Mouse (Mus musculus) heart, adult 2 months (tissue): ENCODE results near the gene Mprip. TPM values are rescaled to one million over a fixed set of nuclear protein-coding genes. Genes with fewer than 3 reads are reported as not detected.
"Not testable (repeated sequence)": the region's sequence is repeated elsewhere in the genome, so short reads cannot be mapped to it uniquely, and the experiment has no call there.

ENCODE experiments used
- DNase-seq, 2 experiments: peaks; one replicate each; pipeline ENCODE4 v3.0.0; 2021
- H3K27ac ChIP-seq: fragments of 200-600 bp; 2 replicates; pipeline ENCODE4 v1.8.1; 2022
- H3K27me3 ChIP-seq: fragments of 200-500 bp; 2 replicates; pipeline ENCODE4 v1.6.1; 2012; ENCODE audit warnings: mild to moderate bottlenecking, low read length, inconsistent platforms, mixed read lengths; ENCODE audit not compliant: control insufficient read depth, insufficient read depth
- H3K36me3 ChIP-seq: fragments of 200-500 bp; 2 replicates; pipeline ENCODE4 v1.6.1; 2012; ENCODE audit warnings: low read length, inconsistent platforms; ENCODE audit not compliant: control insufficient read depth, insufficient read depth
- H3K4me1 ChIP-seq: fragments of 200-500 bp; 2 replicates; pipeline ENCODE4 v1.6.1; 2011; ENCODE audit warnings: low read length; ENCODE audit not compliant: control insufficient read depth, insufficient read depth
- H3K4me3 ChIP-seq: fragments of 200-600 bp; 2 replicates; pipeline ENCODE4 v1.8.1; 2022
- H3K79me2 ChIP-seq: fragments of 200-500 bp; replicated peaks from 2 replicates; pipeline ENCODE4 v1.6.1; 2012; ENCODE audit warnings: mild to moderate bottlenecking, inconsistent platforms, low read length, moderate library complexity, mixed read lengths; ENCODE audit not compliant: control insufficient read depth, insufficient read depth
- H3K9ac ChIP-seq: fragments of 200-500 bp; 2 replicates; pipeline ENCODE4 v1.6.1; 2012; ENCODE audit warnings: low read depth, mild to moderate bottlenecking, control low read depth, inconsistent platforms, low read length, mixed read lengths
- CTCF ChIP-seq: fragments of 200-600 bp; IDR thresholded peaks from 2 replicates; pipeline ENCODE4 v1.8.1; 2022; ENCODE audit warnings: antibody characterized with exemption, mild to moderate bottlenecking, moderate library complexity
- EP300 ChIP-seq: fragments of 200-500 bp; IDR thresholded peaks from 2 replicates; pipeline ENCODE4 v1.6.1; 2011; ENCODE audit warnings: low read depth, low read length, control low read depth; ENCODE audit not compliant: insufficient read depth
- POLR2A ChIP-seq: fragments of 200-500 bp; IDR thresholded peaks from 2 replicates; pipeline ENCODE4 v1.6.1; 2011; ENCODE audit warnings: mild to moderate bottlenecking, low read depth, low read length, control low read depth; ENCODE audit not compliant: insufficient read depth
- WGBS: fragments of 180-500 bp; shearing (Covaris S2); methylation state at CpG from one replicate; pipeline ENCODE4 v1.1.7; 2018; 5-methylcytosine and 5-hydroxymethylcytosine counted together
- intact Hi-C: fragments of 180-260 bp; cut with DNase I; formaldehyde crosslinking; loops from one replicate; pipeline ENCODE4 v1.15.1; 2025
- polyA plus RNA-seq: library from polyadenylated mRNA; depleted of rRNA; stranded (reverse); fragments of >200 nt; gene quantifications from 2 replicates; pipeline ENCODE4 v1.2.3, GENCODE M21; 2012
- total RNA-seq, 2 experiments: library from RNA; stranded (reverse); gene quantifications; 2 replicates each; pipeline ENCODE4 v1.2.3; 2021

Mprip gene
- total and polyA plus RNA-seq, 3 experiments, result 77.1 to 142 (median 132) TPM

DNA sequence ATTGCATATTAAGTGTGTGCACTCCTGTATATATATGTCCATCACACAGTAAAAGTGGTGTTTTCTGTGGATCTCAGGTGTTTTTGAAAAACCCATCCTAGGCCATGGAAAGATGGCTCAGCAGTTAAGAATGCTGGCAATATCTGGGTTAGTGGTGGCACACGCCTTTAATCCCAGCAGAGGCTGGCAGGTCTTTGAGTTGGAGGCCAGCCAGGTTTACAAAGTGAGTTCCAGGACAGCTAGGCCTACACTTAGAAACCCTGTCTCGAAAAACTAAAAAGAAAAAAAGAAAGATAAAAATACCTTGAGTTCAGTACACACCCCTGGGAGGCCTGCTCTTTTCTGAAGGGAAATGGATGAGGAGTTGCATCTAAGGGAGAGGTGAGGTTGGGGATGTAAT lies 60.3 kb downstream of the Mprip start:
- Histone ChIP-seq H3K27ac (no peak overlapping the region), H3K4me1 (peaks cover 18% of the 10 kb centered on the region), H3K27me3 (no peaks in the 10 kb centered on the region), H3K36me3 (peaks cover 17% of the 10 kb centered on the region), H3K4me3 (no peak overlapping the region), H3K79me2 (peaks cover 13% of the 10 kb centered on the region), H3K9ac (no peak overlapping the region)
- no peak for TF ChIP-seq POLR2A
- TF ChIP-seq CTCF, result no peak
- no peak for TF ChIP-seq EP300
- 20% methylated on average over 2 of the region's 2 CpGs for WGBS
- DNase-seq, result peak in 1 of 2 experiments; percentile 31
- intact Hi-C loops, result no loop called here

DNA sequence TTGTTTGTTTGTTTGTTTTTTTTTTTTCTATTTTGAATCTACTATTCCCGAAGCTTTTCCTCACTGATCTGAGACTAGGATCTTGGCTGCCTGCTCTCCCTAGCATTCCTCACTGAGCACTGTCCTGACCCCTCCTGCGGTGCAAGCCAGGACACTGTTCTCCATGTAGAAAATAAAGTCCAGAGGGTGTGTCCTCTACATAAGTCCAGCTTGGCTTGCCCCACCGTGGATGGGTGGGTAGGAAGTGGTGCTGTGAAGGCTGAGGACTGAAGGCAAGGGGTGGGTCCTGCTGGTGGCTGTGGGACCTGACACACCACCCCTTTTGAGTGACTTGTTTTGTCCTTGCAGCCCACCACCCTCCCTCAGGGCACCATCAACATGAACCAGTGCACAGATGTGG lies 66.1 kb downstream of the Mprip start:
- WGBS, result 45% methylated on average over 3 of the region's 3 CpGs
- Histone ChIP-seq H3K27me3 (no peaks in the 10 kb centered on the region), H3K9ac (no peak overlapping the region), H3K4me1 (peaks cover 14% of the 10 kb centered on the region), H3K36me3 (peaks cover under 1% of the 10 kb centered on the region), H3K4me3 (no peak overlapping the region), H3K27ac (no peak overlapping the region), H3K79me2 (peaks cover 4% of the 10 kb centered on the region)
- intact Hi-C loops, result no loop called here
- TF ChIP-seq CTCF (no peak), EP300 (no peak)
- DNase-seq, result no peak

DNA sequence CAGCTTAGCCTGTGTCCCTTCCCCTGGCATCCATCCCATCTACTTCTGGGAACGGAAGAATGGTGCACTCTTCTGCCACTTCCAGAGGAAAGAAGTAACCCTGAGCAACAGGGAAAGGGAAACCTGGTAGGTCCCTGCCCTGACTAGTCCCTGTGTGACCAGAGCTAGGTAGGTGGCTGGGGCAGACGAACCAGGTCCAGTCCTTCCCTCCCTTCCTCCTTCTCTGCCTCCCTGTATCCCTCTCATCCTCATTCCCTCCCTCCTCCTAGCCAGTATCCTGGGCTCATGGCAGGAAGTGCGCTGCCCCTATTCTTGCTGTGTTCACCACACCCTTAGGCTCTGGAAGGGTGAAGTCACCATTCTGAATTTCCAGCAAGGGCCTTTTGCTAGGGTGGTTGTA lies 70.7 kb downstream of the Mprip start:
- no peak for DNase-seq
- H3K79me2 ChIP-seq, result peaks cover 3% of the 10 kb centered on the region; the same call in 1 of the 2 replicates
- H3K36me3 ChIP-seq, result no peaks in the 10 kb centered on the region; the same call in none of the 2 replicates
- intact Hi-C loops, result loop anchor here (2.0 kb wide), 1 partner anchor 67 kb away; no protein-coding TSS in a partner anchor
- TF ChIP-seq CTCF (no peak), POLR2A (no peak), EP300 (no peak)
- H3K9ac ChIP-seq, result peak overlapping the region; percentile 1; the same call in 1 of the 2 replicates
- H3K27me3 ChIP-seq, result no peaks in the 10 kb centered on the region
- H3K4me3 ChIP-seq, result no peak overlapping the region
- H3K27ac ChIP-seq, result peak overlapping the region; percentile 62
- H3K4me1 ChIP-seq, result peaks cover 15% of the 10 kb centered on the region
- 33% methylated on average over 3 of the region's 3 CpGs for WGBS

DNA sequence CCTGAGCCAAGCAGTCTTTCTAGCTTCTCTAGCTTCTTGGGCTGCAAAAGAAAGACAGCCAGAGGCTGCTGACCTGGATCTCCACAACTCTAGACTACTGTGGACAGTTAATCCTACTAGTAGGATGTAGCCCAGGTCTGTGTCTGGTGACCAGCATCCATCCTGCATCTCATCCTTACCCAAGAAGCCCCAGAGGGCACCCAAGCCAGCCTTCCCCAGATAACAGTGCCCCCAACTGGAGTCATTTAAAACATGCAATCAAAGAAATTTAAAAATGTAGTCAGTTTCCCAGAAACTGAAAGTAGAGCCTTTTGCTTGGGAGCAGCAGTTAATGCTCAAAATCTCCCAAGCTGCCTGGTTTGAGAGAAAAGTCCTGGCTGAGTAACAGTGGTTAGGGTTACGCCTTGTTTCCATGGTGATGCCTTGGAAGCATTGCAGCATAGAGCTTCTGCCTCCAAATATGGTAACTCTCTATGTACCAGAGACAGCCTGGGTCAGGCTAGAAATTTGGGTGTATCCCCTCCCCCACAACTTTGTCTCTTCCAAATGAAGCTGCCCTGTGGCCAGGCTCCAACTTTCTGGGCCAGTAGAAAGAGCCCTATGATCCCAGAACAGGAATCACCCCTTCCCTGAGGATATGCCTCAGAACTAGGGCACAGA lies 71.4 kb downstream of the Mprip start:
- intact Hi-C loops, result loop anchor here (2.0 kb wide), 1 partner anchor 68 kb away; no protein-coding TSS in a partner anchor
- Histone ChIP-seq H3K27ac (peak overlapping the region; percentile 62), H3K36me3 (no peaks in the 10 kb centered on the region; the same call in none of the 2 replicates), H3K79me2 (peaks cover 3% of the 10 kb centered on the region; the same call in 1 of the 2 replicates), H3K9ac (no peak overlapping the region), H3K4me3 (no peak overlapping the region), H3K27me3 (no peaks in the 10 kb centered on the region), H3K4me1 (peaks cover 13% of the 10 kb centered on the region)
- DNase-seq, result peak; percentile 64 to 81
- TF ChIP-seq CTCF, result peak; percentile 67
- TF ChIP-seq EP300, result no peak
- 67% methylated on average over 1 of the region's 1 CpGs for WGBS

DNA sequence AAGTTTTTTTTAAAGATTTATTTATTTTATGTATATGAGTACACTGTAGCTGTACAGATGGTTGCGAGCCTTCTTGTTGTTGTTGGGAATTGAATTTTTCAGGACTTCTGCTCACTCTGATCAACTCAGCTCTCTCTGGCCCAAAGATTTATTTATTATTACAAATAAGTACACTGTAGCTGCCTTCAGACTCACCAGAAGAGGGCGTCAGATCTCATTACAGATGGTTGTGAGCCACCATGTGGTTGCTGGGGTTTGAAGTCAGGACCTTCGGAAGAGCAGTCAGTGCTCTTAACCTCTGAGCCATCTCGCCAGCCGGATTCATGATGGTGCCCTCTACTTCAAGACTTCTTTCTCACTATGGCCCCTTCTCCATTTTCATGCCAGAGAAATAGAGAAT lies 72.5 kb downstream of the Mprip start:
- intact Hi-C loops, result loop anchor here (2.0 kb wide), 1 partner anchor 69 kb away; no protein-coding TSS in a partner anchor
- not testable (repeated sequence) for H3K36me3 ChIP-seq, H3K79me2 ChIP-seq, DNase-seq, H3K4me3 ChIP-seq, H3K9ac ChIP-seq, H3K27me3 ChIP-seq
- Histone ChIP-seq H3K4me1 (peaks cover 13% of the 10 kb centered on the region), H3K27ac (peak overlapping the region; percentile 62)
- WGBS, result 79% methylated on average over 5 of the region's 5 CpGs
- TF ChIP-seq CTCF, result peak; percentile 49

DNA sequence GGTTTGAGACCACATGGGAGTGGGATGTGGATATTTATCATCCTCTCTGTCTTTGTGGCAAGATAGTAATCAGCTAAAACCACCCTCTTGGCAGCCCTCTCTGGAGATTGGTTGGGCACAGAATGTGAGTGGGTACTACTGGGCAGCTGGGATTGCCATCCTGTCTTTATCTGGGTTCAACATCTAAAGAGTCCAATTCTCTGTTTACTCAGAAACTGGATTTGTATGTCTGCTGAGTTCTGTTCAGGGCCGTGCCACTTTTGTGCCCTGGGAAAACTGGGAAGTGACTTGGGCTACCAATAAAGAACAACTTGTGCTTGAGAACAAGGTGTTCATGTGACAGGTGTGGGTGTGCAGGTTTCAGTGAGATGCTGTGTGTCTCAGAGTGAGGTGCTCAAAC lies 73.2 kb downstream of the Mprip start:
- H3K4me3 ChIP-seq, result no peak overlapping the region
- H3K36me3 ChIP-seq, result no peaks in the 10 kb centered on the region; the same call in none of the 2 replicates
- peaks cover 4% of the 10 kb centered on the region; the same call in 1 of the 2 replicates for H3K79me2 ChIP-seq
- intact Hi-C loops, result no loop called here
- WGBS, result 94% methylated on average over 1 of the region's 1 CpGs
- peaks cover 13% of the 10 kb centered on the region for H3K4me1 ChIP-seq
- no peak for DNase-seq
- H3K9ac ChIP-seq, result no peak overlapping the region
- H3K27ac ChIP-seq, result no peak overlapping the region
- no peaks in the 10 kb centered on the region for H3K27me3 ChIP-seq
- no peak for TF ChIP-seq POLR2A
- TF ChIP-seq EP300, result no peak
- no peak for TF ChIP-seq CTCF

DNA sequence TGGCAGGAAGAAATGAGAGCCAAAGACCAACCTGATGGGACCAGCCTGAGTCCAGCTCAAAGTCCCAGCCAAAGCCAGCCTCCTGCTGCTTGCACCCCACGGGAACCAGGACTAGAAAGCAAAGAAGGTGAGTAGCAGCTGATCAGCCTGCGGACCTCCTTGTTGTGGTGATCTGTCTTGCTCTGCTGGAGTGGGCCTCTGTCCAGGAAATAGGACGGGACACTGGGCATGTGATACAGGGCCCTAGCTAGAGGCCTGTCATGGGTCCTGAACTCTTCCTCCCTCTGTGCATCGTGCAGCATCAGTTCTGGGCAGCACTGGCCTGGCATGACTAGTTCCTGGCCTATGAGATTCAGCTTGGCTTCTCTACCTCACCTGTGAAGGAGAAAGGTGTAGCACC lies 74.8 kb downstream of the Mprip start:
- H3K4me3 ChIP-seq, H3K36me3 ChIP-seq, intact Hi-C loops, H3K9ac ChIP-seq, DNase-seq, H3K79me2 ChIP-seq, H3K27me3 ChIP-seq, H3K27ac ChIP-seq: not testable (repeated sequence)
- WGBS, result 78% methylated on average over 4 of the region's 4 CpGs
- H3K4me1 ChIP-seq, result peaks cover 13% of the 10 kb centered on the region
